In the genomic region with DNA sequence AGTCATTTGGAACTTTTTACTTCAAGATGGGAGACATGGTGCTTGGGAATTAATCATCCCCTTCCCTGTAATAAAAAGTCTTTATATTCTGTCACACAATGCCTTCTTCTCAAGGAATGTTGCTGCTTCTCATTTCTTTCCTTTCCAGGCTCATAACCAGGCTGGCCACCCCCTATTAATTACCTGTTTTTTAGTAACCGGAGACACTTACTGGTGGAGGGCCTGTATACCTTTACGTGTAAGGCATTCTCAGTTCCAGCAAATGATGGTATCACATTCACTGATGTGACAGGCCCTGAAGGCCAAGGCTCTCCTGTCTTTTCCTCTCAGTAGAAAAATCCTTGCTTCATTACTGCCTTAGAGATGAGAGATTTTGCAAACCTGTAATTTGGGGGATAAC, we compare ENCODE assay signal across 27 mouse cellular contexts.
"Had no signal": no experiment of that assay in that cellular context is flagged by ENCODE, and none has a peak within 500 bp of the region (broad histone marks: within the 10 kb centered on the region; RNA-seq: fewer than 3 reads in every experiment).

No protein-coding gene starts in this region.

- H3K4me3 ChIP-seq: gastrocnemius, adult 2 months; heart, embryonic 10.5 days; heart, embryonic 12.5 days; hindbrain, embryonic 10.5 days; hindbrain, embryonic 12.5 days; intestine, embryonic 15.5 days; layer of hippocampus, adult 2 months; left cerebral cortex, adult 2 months; limb, embryonic 10.5 days; limb, embryonic 12.5 days; liver, embryonic 13.5 days; liver, embryonic 15.5 days had no signal

- H3K4me1 ChIP-seq: heart, embryonic 10.5 days; heart, embryonic 12.5 days; hindbrain, embryonic 10.5 days; hindbrain, embryonic 12.5 days; intestine, embryonic 15.5 days; liver, embryonic 13.5 days; liver, embryonic 15.5 days had no signal

- H3K9ac ChIP-seq: heart, embryonic 12.5 days; hindbrain, embryonic 12.5 days; hindbrain, embryonic 14.5 days; intestine, embryonic 15.5 days; limb, embryonic 12.5 days; liver, embryonic 13.5 days; liver, embryonic 15.5 days; liver, postnatal 0 days had no signal

- H3K9me3 ChIP-seq: heart, embryonic 10.5 days; heart, embryonic 12.5 days; hindbrain, embryonic 10.5 days; hindbrain, embryonic 12.5 days; intestine, embryonic 15.5 days; limb, embryonic 10.5 days; limb, embryonic 12.5 days; liver, embryonic 13.5 days; liver, embryonic 15.5 days had no signal

- ATAC-seq: hindbrain, embryonic 16.5 days; inflammation-experienced regulatory T-cells, adult 6 months; intestine, embryonic 15.5 days; intestine, postnatal 0 days; liver, postnatal 0 days had no signal

- DNase-seq: gastrocnemius, adult 2 months; gastrocnemius, postnatal 10 days; gastrocnemius, postnatal 25 days; heart, adult 18-20 months; heart, postnatal 10 days; heart, postnatal 4 days; kidney, adult 8-10 months; kidney, postnatal 14 days; kidney, postnatal 4 days; liver; liver, embryonic 13.5 days; liver, postnatal 0 days had no signal

- H3K27ac ChIP-seq: gastrocnemius, adult 2 months; heart, embryonic 10.5 days; hindbrain, embryonic 10.5 days; hindbrain, embryonic 12.5 days; hindbrain, embryonic 14.5 days; intestine, embryonic 15.5 days; layer of hippocampus, adult 2 months; left cerebral cortex, adult 2 months; limb, embryonic 10.5 days; limb, embryonic 12.5 days; liver, embryonic 13.5 days; liver, embryonic 15.5 days had no signal

- H3K4me2 ChIP-seq: heart, embryonic 12.5 days; hindbrain, embryonic 12.5 days; hindbrain, embryonic 14.5 days; intestine, embryonic 15.5 days; limb, embryonic 12.5 days; liver, embryonic 11.5 days; liver, embryonic 13.5 days; liver, embryonic 15.5 days had no signal

- H3K27me3 ChIP-seq: heart, embryonic 12.5 days; hindbrain, embryonic 12.5 days; intestine, embryonic 15.5 days; limb, embryonic 12.5 days; liver, embryonic 13.5 days; liver, embryonic 15.5 days had no signal

- H3K36me3 ChIP-seq: heart, embryonic 10.5 days; heart, embryonic 12.5 days; hindbrain, embryonic 10.5 days; hindbrain, embryonic 12.5 days; intestine, embryonic 15.5 days; limb, embryonic 10.5 days; limb, embryonic 12.5 days; liver, embryonic 13.5 days; liver, embryonic 15.5 days had no signal
